Mouse (Mus musculus): Measurements from ENCODE around the gene Trim7.

GRCm38 (mm10) chr11:48852624-48853473 lies 26.9 kb downstream of the Trim7 start:
- no peak for TF ChIP-seq USF1 (IDR thresholded peaks at IDR 0.05; ENCODE audit: low read depth)
- no peak for TF ChIP-seq CTCF (IDR thresholded peaks at IDR 0.05; ENCODE audit: control insufficient read depth, insufficient read depth, insufficient read length)
- TF ChIP-seq MYOG (IDR thresholded peaks at IDR 0.05; ENCODE audit: control insufficient read depth, extremely low read depth, insufficient read length) = no peak
- no peak for TF ChIP-seq CEBPB (IDR thresholded peaks at IDR 0.05; ENCODE audit: low read depth)
- no peak for TF ChIP-seq MAX (IDR thresholded peaks at IDR 0.05)
- no peak for TF ChIP-seq FOSL1 (IDR thresholded peaks at IDR 0.05; ENCODE audit: insufficient read depth, low read length, poor library complexity, severe bottlenecking)

All from C2C12 (cell line).